Mouse (Mus musculus) lung, embryonic 15.5 days (tissue): ENCODE measurements around the gene Fam193a. TPM values are rescaled to one million over a fixed set of nuclear protein-coding genes. Genes with fewer than 3 reads are reported as not detected.

Experiments used
- ATAC-seq: fragments of 200-750 bp; cut with Nextera tagmentation; 2 replicates; pipeline ENCODE4 v1.8.0; 2017; ENCODE audit warnings: moderate number of reproducible peaks, borderline replicate concordance; ENCODE audit not compliant: low FRiP score, low TSS enrichment; ENCODE audit errors: extremely low read depth
- H3K27ac ChIP-seq: fragments of 300-500 bp; sonication (generic); 2 replicates; pipeline ENCODE4 v1.5.1; 2015; ENCODE audit warnings: moderate library complexity, mild to moderate bottlenecking, inconsistent platforms
- H3K27me3 ChIP-seq: fragments of 300-500 bp; sonication (generic); 2 replicates; pipeline ENCODE4 v1.6.1; 2015; ENCODE audit warnings: inconsistent platforms
- H3K36me3 ChIP-seq: fragments of 300-500 bp; sonication (generic); 2 replicates; pipeline ENCODE4 v1.6.1; 2015; ENCODE audit warnings: inconsistent platforms
- H3K4me1 ChIP-seq: fragments of 300-500 bp; sonication (generic); 2 replicates; pipeline ENCODE4 v1.6.1; 2015; ENCODE audit warnings: inconsistent platforms
- H3K4me2 ChIP-seq: fragments of 300-500 bp; sonication (generic); 2 replicates; pipeline ENCODE4 v1.6.1; 2015; ENCODE audit warnings: inconsistent platforms, mild to moderate bottlenecking, moderate library complexity
- H3K4me3 ChIP-seq: fragments of 300-500 bp; sonication (generic); 2 replicates; pipeline ENCODE4 v1.5.1; 2015; ENCODE audit warnings: mild to moderate bottlenecking, inconsistent platforms
- H3K9ac ChIP-seq: fragments of 300-500 bp; sonication (generic); 2 replicates; pipeline ENCODE4 v1.6.1; 2015; ENCODE audit warnings: inconsistent platforms
- H3K9me3 ChIP-seq: fragments of 300-500 bp; sonication (generic); 2 replicates; pipeline ENCODE4 v1.6.1; 2016; ENCODE audit warnings: inconsistent platforms
- WGBS: fragments of 180-500 bp; shearing (Covaris S2); methylation state at CpG from one replicate; pipeline ENCODE4 v1.1.7; 2015; 5-methylcytosine and 5-hydroxymethylcytosine counted together
- polyA plus RNA-seq: library from polyadenylated mRNA; unstranded; fragments of >200 nt; fragmentation: Nextera tagmentation; extraction: Ambion mirVana; gene quantifications from 2 replicates; pipeline ENCODE4 v1.2.1, GENCODE M21; 2015

The Fam193a gene
- polyA plus RNA-seq, 1 experiment from 2014 or later: 11.7 TPM

- Histone ChIP-seq H3K4me1 (no peaks in the 10 kb centered on the region), H3K9me3 (no peaks in the 10 kb centered on the region), H3K36me3 (peaks cover 62% of the 10 kb centered on the region), H3K27ac (no peak overlapping the region), H3K4me3 (no peak overlapping the region), H3K9ac (no peak overlapping the region), H3K27me3 (no peaks in the 10 kb centered on the region), H3K4me2 (no peak overlapping the region)
- WGBS: 74% methylated on average over 3 of the region's 3 CpGs
- ATAC-seq: no peak
Measured at GRCm38 (mm10) chr5:34480926-34481325, 111.2 kb downstream of the Fam193a start.

- Histone ChIP-seq H3K36me3 (peaks cover 23% of the 10 kb centered on the region), H3K9ac (no peak overlapping the region), H3K4me2 (no peak overlapping the region), H3K27me3 (no peaks in the 10 kb centered on the region), H3K4me1 (no peaks in the 10 kb centered on the region), H3K4me3 (no peak overlapping the region), H3K27ac (no peak overlapping the region), H3K9me3 (no peaks in the 10 kb centered on the region)
- no peak for ATAC-seq
- WGBS: 87% methylated on average over 15 of the region's 15 CpGs
Measured at GRCm38 (mm10) chr5:34485731-34486130, 116.0 kb downstream of the Fam193a start.

- no peaks in the 10 kb centered on the region for H3K9me3 ChIP-seq
- H3K27ac ChIP-seq: no peak overlapping the region
- peaks cover 10% of the 10 kb centered on the region; the same call in 1 of the 2 replicates for H3K36me3 ChIP-seq
- H3K4me3 ChIP-seq: no peak overlapping the region
- H3K27me3 ChIP-seq: no peaks in the 10 kb centered on the region
- ATAC-seq: no peak
- H3K4me1 ChIP-seq: no peaks in the 10 kb centered on the region
- WGBS: 64% methylated on average over 6 of the region's 6 CpGs
- no peak overlapping the region for H3K9ac ChIP-seq
- no peak overlapping the region for H3K4me2 ChIP-seq
Measured at GRCm38 (mm10) chr5:34487320-34488090, 117.8 kb downstream of the Fam193a start.

GRCm38 (mm10) chr5:34488741-34489417 lies 119.1 kb downstream of the Fam193a start:
- H3K4me3 ChIP-seq: no peak overlapping the region
- 75% methylated on average over 6 of the region's 6 CpGs for WGBS
- no peak overlapping the region for H3K9ac ChIP-seq
- no peaks in the 10 kb centered on the region for H3K4me1 ChIP-seq
- no peaks in the 10 kb centered on the region for H3K27me3 ChIP-seq
- no peak overlapping the region for H3K27ac ChIP-seq
- H3K4me2 ChIP-seq: no peak overlapping the region
- H3K36me3 ChIP-seq: peaks cover 8% of the 10 kb centered on the region; the same call in 1 of the 2 replicates
- no peak for ATAC-seq
- no peaks in the 10 kb centered on the region for H3K9me3 ChIP-seq

DNA sequence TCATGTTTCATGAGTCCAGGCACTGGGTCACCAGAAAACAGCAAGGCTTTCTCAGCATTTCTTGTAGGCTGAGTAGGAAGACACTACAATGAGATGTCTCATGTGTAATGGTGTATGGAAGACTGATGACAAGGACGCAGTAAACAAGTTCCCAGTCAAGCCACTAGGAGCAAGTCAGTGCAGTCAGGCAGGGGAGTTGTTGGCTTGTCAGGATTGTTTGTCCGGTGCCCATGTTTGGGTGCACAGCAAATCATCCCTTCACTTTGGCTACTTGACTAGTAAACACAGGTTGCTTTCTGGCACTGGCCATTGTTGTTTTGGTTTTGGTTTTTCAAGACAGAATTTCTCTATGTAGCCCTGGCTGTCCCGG lies 119.7 kb downstream of the Fam193a start:
- whole genome bisulfite sequencing: 85% methylated on average over 3 of the region's 3 CpGs
- peaks cover 6% of the 10 kb centered on the region; the same call in 1 of the 2 replicates for H3K36me3 ChIP-seq
- no peak overlapping the region for H3K27ac ChIP-seq
- H3K4me2 ChIP-seq: no peak overlapping the region
- H3K9ac ChIP-seq: no peak overlapping the region
- H3K9me3 ChIP-seq: no peaks in the 10 kb centered on the region
- no peak overlapping the region for H3K4me3 ChIP-seq
- H3K4me1 ChIP-seq: no peaks in the 10 kb centered on the region
- H3K27me3 ChIP-seq: no peaks in the 10 kb centered on the region
- ATAC-seq: no peak

GRCm38 (mm10) chr5:34496745-34497144 lies 127.0 kb downstream of the Fam193a start:
- Histone ChIP-seq H3K27ac (no peak overlapping the region), H3K4me3 (no peak overlapping the region), H3K4me1 (no peaks in the 10 kb centered on the region), H3K9me3 (no peaks in the 10 kb centered on the region), H3K27me3 (no peaks in the 10 kb centered on the region), H3K4me2 (no peak overlapping the region), H3K9ac (no peak overlapping the region), H3K36me3 (0 out of 2 replicates have a peak, but pooled peaks cover 4% of the 10 kb centered on the region)
- 42% methylated on average over 6 of the region's 6 CpGs for WGBS
- ATAC-seq: no peak

- Histone ChIP-seq H3K9me3 (no peaks in the 10 kb centered on the region), H3K27ac (no peak overlapping the region), H3K27me3 (no peaks in the 10 kb centered on the region), H3K4me3 (no peak overlapping the region), H3K4me1 (no peaks in the 10 kb centered on the region), H3K4me2 (no peak overlapping the region), H3K9ac (no peak overlapping the region), H3K36me3 (0 out of 2 replicates have a peak, but pooled peaks cover 4% of the 10 kb centered on the region)
- 68% methylated on average over 5 of the region's 5 CpGs for WGBS
- ATAC-seq: no peak
Measured at GRCm38 (mm10) chr5:34500886-34501285, 131.2 kb downstream of the Fam193a start.

DNA sequence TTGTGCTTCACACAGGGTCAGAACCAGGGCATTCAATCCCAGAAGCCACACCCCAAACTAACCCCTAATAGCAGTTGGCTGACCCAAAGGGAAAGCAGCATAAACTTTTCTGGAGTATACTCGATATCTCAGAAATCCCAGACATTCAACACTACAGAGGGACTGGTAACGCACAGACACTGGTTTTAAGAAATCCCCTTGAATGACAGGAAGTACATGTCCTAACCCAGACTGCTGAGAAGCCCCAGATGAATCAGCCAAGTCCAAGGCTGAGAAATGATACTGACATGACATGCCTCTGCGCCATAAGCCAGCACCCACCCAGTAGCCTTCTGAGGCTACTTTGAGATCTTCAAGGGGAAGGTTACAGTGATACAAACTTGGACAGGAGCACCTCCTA lies 131.9 kb downstream of the Fam193a start:
- Histone ChIP-seq H3K27ac (no peak overlapping the region), H3K9ac (no peak overlapping the region), H3K27me3 (no peaks in the 10 kb centered on the region), H3K36me3 (0 out of 2 replicates have a peak, but pooled peaks cover 1% of the 10 kb centered on the region), H3K9me3 (no peaks in the 10 kb centered on the region), H3K4me1 (no peaks in the 10 kb centered on the region), H3K4me3 (no peak overlapping the region), H3K4me2 (no peak overlapping the region)
- ATAC-seq: no peak
- 67% methylated on average over 3 of the region's 3 CpGs for WGBS

DNA sequence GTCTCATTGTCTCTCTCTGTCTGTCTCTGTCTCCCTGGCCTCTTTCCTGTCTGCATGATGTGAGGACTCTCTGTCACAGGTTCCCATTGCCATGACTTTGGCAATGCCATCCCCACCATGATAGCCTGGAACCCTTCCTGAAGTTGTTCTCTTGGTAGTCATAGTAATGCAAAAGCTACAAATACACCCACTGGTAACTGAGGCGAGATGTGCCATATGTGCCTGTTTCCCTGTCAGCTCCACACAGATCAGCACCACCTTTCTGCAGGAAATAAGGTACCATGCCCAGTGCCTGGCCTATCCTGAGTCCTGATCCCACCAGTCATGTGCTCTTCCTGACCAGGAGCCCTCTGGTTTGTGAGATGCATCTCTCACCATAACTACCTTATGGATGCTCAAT lies 132.7 kb downstream of the Fam193a start:
- no peak for ATAC-seq
- H3K27me3 ChIP-seq: no peaks in the 10 kb centered on the region
- WGBS: 93% methylated on average over 1 of the region's 1 CpGs

GRCm38 (mm10) chr5:34502821-34503220 lies 133.1 kb downstream of the Fam193a start:
- H3K27ac ChIP-seq: no peak overlapping the region
- H3K9ac ChIP-seq: no peak overlapping the region
- no peak for ATAC-seq
- H3K9me3 ChIP-seq: no peaks in the 10 kb centered on the region
- H3K27me3 ChIP-seq: no peaks in the 10 kb centered on the region
- H3K36me3 ChIP-seq: no peaks in the 10 kb centered on the region
- 76% methylated on average over 6 of the region's 6 CpGs for WGBS
- H3K4me3 ChIP-seq: no peak overlapping the region
- H3K4me2 ChIP-seq: no peak overlapping the region
- no peaks in the 10 kb centered on the region for H3K4me1 ChIP-seq

More for the DNA sequence above, 132.7 kb downstream of the Fam193a start:
- Histone ChIP-seq H3K4me2 (no peak overlapping the region), H3K4me1 (no peaks in the 10 kb centered on the region), H3K9ac (no peak overlapping the region), H3K27ac (no peak overlapping the region), H3K9me3 (no peaks in the 10 kb centered on the region), H3K4me3 (no peak overlapping the region), H3K36me3 (no peaks in the 10 kb centered on the region)

GRCm38 (mm10) chr5:34512486-34512885 lies 142.8 kb downstream of the Fam193a start:
- WGBS: 85% methylated on average over 3 of the region's 3 CpGs
- H3K4me2 ChIP-seq: peak overlapping the region; percentile 95; the same call in 1 of the 2 replicates
- peaks cover 12% of the 10 kb centered on the region; the same call in 1 of the 2 replicates for H3K4me1 ChIP-seq
- H3K9me3 ChIP-seq: no peaks in the 10 kb centered on the region
- H3K27ac ChIP-seq: no peak overlapping the region
- H3K4me3 ChIP-seq: peak overlapping the region; percentile 76; the same call in 1 of the 2 replicates
- ATAC-seq: no peak
- H3K9ac ChIP-seq: no peak overlapping the region
- H3K27me3 ChIP-seq: no peaks in the 10 kb centered on the region
- H3K36me3 ChIP-seq: no peaks in the 10 kb centered on the region
